Mouse (Mus musculus): ENCODE measurements around the gene Rasgef1b. TPM values are rescaled to one million over a fixed set of nuclear protein-coding genes. Genes with fewer than 3 reads are reported as not detected.

Rasgef1b gene
- 10 to 100 TPM; 12.0 to 12.3 TPM for total RNA-seq (2021)

DNA sequence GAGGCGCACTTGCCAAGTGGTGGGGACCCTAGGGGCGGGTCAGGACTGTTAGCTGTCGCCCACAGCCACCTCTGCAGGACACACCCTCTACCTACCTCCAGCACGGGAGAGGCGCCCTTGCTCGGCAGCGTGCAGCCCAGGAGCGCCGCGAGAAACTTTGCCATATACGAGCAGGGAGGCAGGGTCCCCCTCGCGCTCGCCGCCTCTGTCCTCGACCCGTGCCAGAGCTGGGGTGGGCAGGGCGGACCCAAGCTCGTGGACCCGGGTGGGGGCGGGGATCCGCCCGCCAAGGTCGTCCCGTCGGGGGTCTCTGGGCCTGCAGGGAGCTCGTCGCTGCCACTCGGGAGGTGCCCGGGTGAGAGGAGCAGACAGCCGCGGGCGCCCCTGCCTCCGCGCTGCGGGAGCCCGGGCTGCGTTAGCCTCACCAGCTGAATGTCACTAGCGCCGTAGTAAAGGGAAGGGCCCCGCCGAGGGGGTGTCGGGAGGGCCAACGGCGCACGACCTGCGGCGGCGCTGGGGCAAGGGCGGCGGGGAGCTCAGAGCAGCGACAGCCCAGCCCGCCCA lies at the start of gene Rasgef1b:
TSS of gene Rasgef1b (minus strand) at position 417 of the 564 bp plus-strand sequence.
- intact Hi-C loops (cut with DNase I): loop anchor here (10.0 kb wide), 1 partner anchor 166 kb away; no protein-coding TSS in a partner anchor

DNA sequence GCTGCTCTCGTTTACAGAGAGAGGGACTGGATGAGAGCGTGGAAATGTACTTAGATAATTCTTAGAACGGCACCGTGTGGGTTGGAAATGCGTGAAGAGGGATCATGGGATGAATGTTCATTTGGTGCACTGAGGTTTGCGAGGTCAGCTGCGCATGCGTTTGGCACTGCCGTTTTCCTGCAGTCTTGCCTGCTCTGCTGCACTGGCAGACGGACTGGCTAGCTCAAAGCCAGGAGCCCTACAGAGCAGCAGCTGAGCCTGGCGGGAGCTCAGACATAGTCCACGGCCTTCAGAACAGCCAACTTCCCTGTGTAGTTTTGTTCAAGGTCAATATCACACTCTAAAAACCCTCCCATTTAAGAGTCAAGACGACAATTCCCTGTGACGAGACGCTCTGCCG lies 46.5 kb upstream of the Rasgef1b start:
- intact Hi-C loops (cut with DNase I): no loop called here
- no peak for DNase-seq

More for the DNA sequence above, at the start of gene Rasgef1b:
- DNase-seq: peak; percentile 84 to 87

GRCm38 (mm10) chr5:99773265-99773664 lies 44.4 kb upstream of the Rasgef1b start:
- DNase-seq: no peak
- intact Hi-C loops (cut with DNase I): no loop called here

GRCm38 (mm10) chr5:99764246-99764645 lies 35.4 kb upstream of the Rasgef1b start:
- no peak for DNase-seq
- intact Hi-C loops (cut with DNase I): no loop called here

GRCm38 (mm10) chr5:99758859-99759258 lies 30.0 kb upstream of the Rasgef1b start:
- intact Hi-C loops (cut with DNase I): no loop called here
- no peak for DNase-seq

- DNase-seq: no peak
- intact Hi-C loops (cut with DNase I): no loop called here
These were observed 25.0 kb upstream of the Rasgef1b start for GRCm38 (mm10) chr5:99753843-99754242.

GRCm38 (mm10) chr5:99753368-99753767 lies 24.5 kb upstream of the Rasgef1b start:
- intact Hi-C loops (cut with DNase I): no loop called here

DNA sequence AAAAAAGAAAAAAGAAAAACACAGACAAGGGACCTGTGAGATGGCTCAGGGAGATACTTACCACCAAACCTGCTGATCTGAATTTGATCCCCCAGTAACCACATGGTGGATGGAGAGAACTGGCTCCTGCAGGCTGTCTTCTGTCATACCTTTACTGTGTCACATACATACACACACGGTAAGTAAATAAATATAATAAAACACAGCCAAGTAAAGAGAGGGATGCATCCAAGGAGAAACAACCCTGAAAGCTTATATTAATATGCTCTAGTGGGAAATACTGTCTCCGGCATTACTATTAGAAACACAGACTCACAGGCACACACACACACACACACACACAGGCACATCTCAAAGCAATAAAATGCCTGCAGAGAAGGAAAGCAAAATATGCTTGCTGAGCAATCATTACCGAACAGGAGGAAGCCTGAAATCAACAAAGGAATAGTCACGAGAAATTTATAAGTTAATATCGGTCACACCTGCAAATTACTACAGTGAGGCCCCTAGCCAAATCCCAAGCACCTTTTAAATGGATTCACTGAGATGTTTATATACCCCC lies 23.9 kb upstream of the Rasgef1b start:
- no peak for DNase-seq
- intact Hi-C loops (cut with DNase I): no loop called here

More at GRCm38 (mm10) chr5:99753368-99753767, 24.5 kb upstream of the Rasgef1b start:
- no peak for DNase-seq

DNA sequence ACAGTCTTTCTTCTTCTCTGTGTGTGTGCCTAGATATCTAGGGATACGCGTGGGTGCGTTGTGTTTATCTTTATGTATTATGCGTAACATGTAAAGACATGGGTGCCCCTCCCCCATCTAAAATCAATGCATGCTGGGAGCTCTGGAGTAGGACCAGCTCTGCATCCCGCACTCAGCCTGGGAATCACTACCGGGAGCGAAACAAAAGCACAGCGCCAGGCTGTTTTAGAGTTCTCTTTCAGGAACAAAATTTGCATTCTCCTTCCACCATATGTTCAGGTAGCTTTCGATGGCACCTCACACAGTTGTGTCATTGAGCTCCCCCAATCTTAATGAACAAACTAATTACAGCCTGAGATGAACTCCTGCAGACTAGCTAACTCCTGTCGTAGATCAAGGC lies 19.6 kb upstream of the Rasgef1b start:
- DNase-seq: no peak
- intact Hi-C loops (cut with DNase I): no loop called here

GRCm38 (mm10) chr5:99746087-99746486 lies 17.2 kb upstream of the Rasgef1b start:
- DNase-seq: no peak
- intact Hi-C loops (cut with DNase I): no loop called here

DNA sequence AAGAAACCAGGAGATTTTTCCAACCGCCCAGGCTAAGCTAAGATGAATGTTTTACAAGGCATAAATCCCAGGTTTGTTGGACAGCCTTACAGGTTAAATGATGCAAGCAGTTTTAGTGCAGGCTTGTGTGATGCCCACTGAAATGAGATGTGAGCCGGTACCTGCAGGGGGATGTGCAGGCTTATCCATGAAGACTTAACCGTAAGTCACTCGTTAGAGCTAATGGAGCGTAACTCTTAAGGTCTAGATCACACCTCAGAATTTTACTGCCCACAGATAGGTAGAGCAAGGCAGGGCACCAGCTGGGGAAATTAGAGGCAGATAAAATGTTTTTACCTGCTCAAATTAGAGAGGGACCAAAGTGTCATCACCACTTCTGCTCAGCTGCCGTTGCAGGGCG lies 14.0 kb upstream of the Rasgef1b start:
- intact Hi-C loops (cut with DNase I): no loop called here
- DNase-seq: no peak

- no peak for DNase-seq
- intact Hi-C loops (cut with DNase I): no loop called here
These were observed 13.2 kb upstream of the Rasgef1b start for GRCm38 (mm10) chr5:99742056-99742455.

- intact Hi-C loops (cut with DNase I): no loop called here
- no peak for DNase-seq
These were observed 9.3 kb upstream of the Rasgef1b start for GRCm38 (mm10) chr5:99737937-99738727.

GRCm38 (mm10) chr5:99729931-99730330 lies 1.1 kb upstream of the Rasgef1b start:
- intact Hi-C loops (cut with DNase I): loop anchor here (10.0 kb wide), 1 partner anchor 165 kb away; no protein-coding TSS in a partner anchor
- no peak for DNase-seq

- intact Hi-C loops (cut with DNase I): loop anchor here (10.0 kb wide), 1 partner anchor 165 kb away; no protein-coding TSS in a partner anchor
- peak; percentile 25 to 32 for DNase-seq
These were observed 557 bp upstream of the Rasgef1b start for GRCm38 (mm10) chr5:99729361-99729882.

- intact Hi-C loops (cut with DNase I): loop anchor here (10.0 kb wide), 1 partner anchor 167 kb away; no protein-coding TSS in a partner anchor
- DNase-seq: peak in 1 of 2 experiments; percentile 15
These were observed 826 bp downstream of the Rasgef1b start for GRCm38 (mm10) chr5:99728027-99728451.

DNA sequence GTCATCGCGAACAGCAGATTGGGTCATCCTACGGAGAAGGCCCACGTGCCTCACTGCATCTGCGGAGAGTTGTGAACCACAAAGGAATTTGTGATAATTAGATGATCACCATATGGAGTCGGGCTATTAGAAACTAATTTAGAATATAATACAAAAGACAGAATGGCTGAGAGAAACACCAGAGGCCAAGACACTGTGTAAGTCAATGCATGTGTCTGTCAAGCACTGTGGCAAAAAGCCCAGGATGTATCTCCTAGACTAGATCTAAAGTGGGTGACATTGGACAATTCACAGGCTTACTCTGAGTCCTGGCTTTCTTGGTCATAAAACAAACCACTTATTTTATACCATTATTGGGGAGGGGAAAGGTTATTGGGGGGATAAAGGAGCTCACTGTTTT lies 4.9 kb downstream of the Rasgef1b start:
- intact Hi-C loops (cut with DNase I): loop anchor here (10.0 kb wide), 1 partner anchor 171 kb away; no protein-coding TSS in a partner anchor
- peak in 1 of 2 experiments; percentile 8 for DNase-seq

DNA sequence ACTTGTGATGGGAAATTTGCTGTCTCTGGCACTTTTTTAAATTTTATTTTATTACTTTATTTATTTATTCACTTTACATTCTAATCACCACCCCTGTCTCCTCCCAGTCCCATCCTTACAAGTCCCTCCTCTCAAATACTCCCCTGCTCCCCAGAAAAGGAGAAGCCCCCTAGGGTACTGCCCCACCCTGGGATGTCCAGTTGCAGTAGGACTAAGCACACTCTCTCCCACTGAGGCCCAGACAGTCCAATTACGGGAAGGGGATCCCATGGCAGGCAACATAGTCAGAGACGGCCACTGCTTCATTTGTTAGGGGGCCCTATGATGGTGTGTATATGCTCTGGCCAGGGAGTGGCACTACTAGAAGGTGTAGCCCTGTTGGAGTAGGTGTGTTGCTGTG lies 6.6 kb downstream of the Rasgef1b start:
- DNase-seq: no peak
- intact Hi-C loops (cut with DNase I): loop anchor here (10.0 kb wide), 1 partner anchor 172 kb away; no protein-coding TSS in a partner anchor

DNA sequence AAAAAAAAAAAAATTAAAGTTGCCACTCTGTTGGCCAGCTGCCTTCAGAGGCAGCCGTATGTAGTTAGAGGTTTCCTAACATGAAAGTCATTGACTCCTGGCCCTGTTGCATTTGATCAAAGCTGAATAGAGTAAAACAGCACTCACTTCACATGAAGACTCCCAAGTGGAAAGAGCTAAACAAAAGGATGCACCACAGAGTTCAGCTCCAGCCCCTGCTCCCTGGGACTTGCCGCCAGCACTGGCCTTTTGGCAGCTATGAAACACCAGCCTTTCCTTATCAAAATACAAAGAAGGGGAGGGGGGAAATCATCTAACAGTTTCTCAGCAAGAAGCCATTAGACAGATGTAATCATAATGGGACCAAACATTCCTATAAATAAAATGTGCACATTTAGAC lies 8.3 kb downstream of the Rasgef1b start:
- no peak for DNase-seq
- intact Hi-C loops (cut with DNase I): loop anchor here (10.0 kb wide), 1 partner anchor 174 kb away; no protein-coding TSS in a partner anchor

- DNase-seq: no peak
- intact Hi-C loops (cut with DNase I): no loop called here
These were observed 10.9 kb downstream of the Rasgef1b start for GRCm38 (mm10) chr5:99717917-99718316.

GRCm38 (mm10) chr5:99715281-99715744 lies 13.6 kb downstream of the Rasgef1b start:
- no peak for DNase-seq
- intact Hi-C loops (cut with DNase I): no loop called here
